Mouse (Mus musculus): ENCODE measurements around the gene Ctsll3. TPM values are rescaled to one million over a fixed set of nuclear protein-coding genes. Genes with fewer than 3 reads are reported as not detected.

Gene Ctsll3
- polyA plus RNA-seq, 2 experiments: not detected

DNA sequence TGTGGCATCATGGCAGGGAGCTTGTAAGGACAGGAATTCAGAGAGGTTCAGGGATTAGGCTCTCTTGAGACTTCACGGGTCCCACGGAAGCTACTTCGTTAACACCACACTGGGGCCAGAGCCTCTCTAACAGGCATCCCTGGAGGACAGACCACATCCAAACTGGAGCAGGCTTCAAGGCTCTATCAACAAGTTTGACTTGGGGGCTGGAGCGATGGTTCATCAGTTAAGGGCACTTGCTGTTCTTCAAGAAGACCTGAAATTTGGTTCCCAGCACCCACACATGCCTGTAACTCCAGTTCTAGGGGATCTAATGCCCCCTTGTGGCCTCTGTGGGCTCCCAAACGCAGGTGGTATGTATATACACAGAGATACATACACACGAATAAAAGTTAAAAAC is 49.4 kb downstream of the Ctsll3 start:
- H3K4me2 ChIP-seq (ENCODE audit: low read depth): no peak overlapping the region
- no peaks in the 10 kb centered on the region for H3K27me3 ChIP-seq (ENCODE audit: control insufficient read depth, insufficient read depth, low read length)
- no peaks in the 10 kb centered on the region for H3K4me1 ChIP-seq (replicated peaks; ENCODE audit: control insufficient read depth in 2 of 2, insufficient read depth in 2 of 2, low read length in 1 of 2)
- H3K9me3 ChIP-seq (ENCODE audit: control insufficient read depth, low read length): no peaks in the 10 kb centered on the region
- H3K36me3 ChIP-seq (replicated peaks; ENCODE audit: control insufficient read depth, insufficient read depth, low read depth): no peaks in the 10 kb centered on the region; the same call in 1 of the 2 replicates
- no peak overlapping the region for H3K27ac ChIP-seq
- WGBS (ENCODE audit: insufficient replicate concordance): 79% methylated on average over 6 of the region's 6 CpGs
- DNase-seq (ENCODE audit: low read depth in 3 of 3, low spot score in 3 of 3) (no peak), ATAC-seq (ENCODE audit: insufficient read depth) (no peak)
- no peak overlapping the region for H3K4me3 ChIP-seq (ENCODE audit: insufficient read depth in 1 of 2, low read depth in 2 of 2, low read length in 2 of 2)
- TF ChIP-seq CTCF (IDR thresholded peaks at IDR 0.05; ENCODE audit: low read depth) (no peak), EP300 (IDR thresholded peaks at IDR 0.05; ENCODE audit: low read depth) (no peak)
- H3K9ac ChIP-seq (replicated peaks): no peak overlapping the region

DNA sequence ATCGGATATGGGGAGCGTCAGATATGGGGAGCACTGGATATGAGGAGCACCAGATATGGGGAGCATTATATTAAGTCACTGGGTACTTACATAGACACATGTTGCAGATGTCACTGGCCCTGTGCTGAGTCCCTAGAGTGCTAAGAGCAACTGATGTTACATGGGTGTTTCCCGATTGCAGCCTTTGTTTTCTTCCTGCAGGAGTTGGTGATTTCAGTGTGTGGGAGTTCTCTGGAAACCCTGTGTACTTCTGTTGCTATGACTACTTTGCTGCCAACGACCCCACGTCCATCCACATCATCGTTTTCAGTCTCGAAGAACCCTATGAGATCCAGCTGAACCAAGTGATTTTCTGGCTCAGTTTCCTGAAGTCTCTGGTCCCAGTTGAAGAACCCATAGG is 51.7 kb downstream of the Ctsll3 start:
- WGBS (ENCODE audit: insufficient replicate concordance): 73% methylated on average over 7 of the region's 7 CpGs
- DNase-seq (ENCODE audit: low read depth in 3 of 3, low spot score in 3 of 3): no peak
- Histone ChIP-seq H3K4me3 (ENCODE audit: insufficient read depth in 1 of 2, low read depth in 2 of 2, low read length in 2 of 2) (no peak overlapping the region), H3K4me2 (ENCODE audit: low read depth) (no peak overlapping the region), H3K27ac (no peak overlapping the region), H3K36me3 (replicated peaks; ENCODE audit: control insufficient read depth, insufficient read depth, low read depth) (no peaks in the 10 kb centered on the region; the same call in 1 of the 2 replicates), H3K9ac (replicated peaks) (no peak overlapping the region), H3K27me3 (ENCODE audit: control insufficient read depth, insufficient read depth, low read length) (no peaks in the 10 kb centered on the region), H3K4me1 (replicated peaks; ENCODE audit: control insufficient read depth in 2 of 2, insufficient read depth in 2 of 2, low read length in 1 of 2) (peaks cover 7 to 10% of the 10 kb centered on the region in 2 experiments), H3K9me3 (ENCODE audit: control insufficient read depth, low read length) (no peaks in the 10 kb centered on the region)
- TF ChIP-seq CTCF (IDR thresholded peaks at IDR 0.05; ENCODE audit: low read depth) (no peak), EP300 (IDR thresholded peaks at IDR 0.05; ENCODE audit: low read depth) (no peak)
- ATAC-seq (ENCODE audit: insufficient read depth): no peak

DNA sequence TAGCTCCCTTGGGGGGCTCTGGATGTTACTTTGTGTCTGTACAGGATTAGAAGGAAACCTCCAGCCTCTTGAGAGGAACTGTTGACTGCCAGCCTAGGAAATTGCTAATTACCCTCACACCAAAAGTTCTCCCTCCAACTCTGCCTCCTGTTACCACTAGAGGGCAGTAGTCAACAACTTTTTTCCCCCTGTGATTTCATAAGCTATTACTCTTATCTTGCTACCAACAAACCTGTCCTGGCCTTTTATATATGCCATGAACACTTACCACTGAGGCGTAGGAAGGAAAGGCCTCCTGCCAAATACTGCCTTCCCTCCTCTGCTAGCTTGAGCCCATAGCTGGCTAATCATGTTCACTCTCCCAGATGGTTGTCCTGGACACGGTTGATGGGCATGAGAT is 54.1 kb downstream of the Ctsll3 start:
- no peaks in the 10 kb centered on the region for H3K9me3 ChIP-seq (ENCODE audit: control insufficient read depth, low read length)
- no peak overlapping the region for H3K27ac ChIP-seq
- DNase-seq (ENCODE audit: low read depth in 3 of 3, low spot score in 3 of 3) (no peak), ATAC-seq (ENCODE audit: insufficient read depth) (no peak)
- no peaks in the 10 kb centered on the region for H3K27me3 ChIP-seq (ENCODE audit: control insufficient read depth, insufficient read depth, low read length)
- 70% methylated on average over 2 of the region's 2 CpGs for WGBS (ENCODE audit: insufficient replicate concordance)
- H3K4me2 ChIP-seq (ENCODE audit: low read depth): no peak overlapping the region
- H3K9ac ChIP-seq (replicated peaks): no peak overlapping the region
- H3K36me3 ChIP-seq (replicated peaks; ENCODE audit: control insufficient read depth, insufficient read depth, low read depth): no peaks in the 10 kb centered on the region; the same call in 1 of the 2 replicates
- H3K4me3 ChIP-seq (ENCODE audit: insufficient read depth in 1 of 2, low read depth in 2 of 2, low read length in 2 of 2): no peak overlapping the region
- H3K4me1 ChIP-seq (replicated peaks; ENCODE audit: control insufficient read depth in 2 of 2, insufficient read depth in 2 of 2, low read length in 1 of 2): peaks cover 29 to 32% of the 10 kb centered on the region in 2 experiments
- TF ChIP-seq EP300 (IDR thresholded peaks at IDR 0.05; ENCODE audit: low read depth) (no peak), CTCF (IDR thresholded peaks at IDR 0.05; ENCODE audit: low read depth) (peak; percentile 67)

Other genes with a start within 250 kb of the Ctsll3 start
- 5.6 and 7.1 TPM in 2 replicates for gene Dapk1, start 200.9 kb downstream of the Ctsll3 start, polyA plus RNA-seq (2012; rRNA removed)
- gene Dapk1, start 200.9 kb downstream of the Ctsll3 start, polyA plus RNA-seq (2014; fragmentation: Nextera tagmentation; extraction: Ambion mirVana): 4.5 and 4.8 TPM in 2 replicates
- gene BC051665, start 16.5 kb downstream of the Ctsll3 start, polyA plus RNA-seq (2012; rRNA removed): not detected in 2 replicates
- gene BC051665, start 16.5 kb downstream of the Ctsll3 start, polyA plus RNA-seq (2014; fragmentation: Nextera tagmentation; extraction: Ambion mirVana): not detected in 2 replicates
- 0.06 TPM in 1 of 2 replicates, not detected in the other for gene 4930486L24Rik, start 61.6 kb upstream of the Ctsll3 start, polyA plus RNA-seq (2012; rRNA removed)
- gene 4930486L24Rik, start 61.6 kb upstream of the Ctsll3 start, polyA plus RNA-seq (2014; fragmentation: Nextera tagmentation; extraction: Ambion mirVana): 0.06 TPM in 1 of 2 replicates, not detected in the other
- 0.11 and 0.23 TPM in 2 replicates for gene Gm49392, start 94.0 kb upstream of the Ctsll3 start, polyA plus RNA-seq (2012; rRNA removed)
- not detected in 2 replicates for gene Gm49392, start 94.0 kb upstream of the Ctsll3 start, polyA plus RNA-seq (2014; fragmentation: Nextera tagmentation; extraction: Ambion mirVana)
- gene Ctla2b, start 94.6 kb upstream of the Ctsll3 start, polyA plus RNA-seq (2012; rRNA removed): 3.3 and 4.9 TPM in 2 replicates
- 7.8 and 8.1 TPM in 2 replicates for gene Ctla2b, start 94.6 kb upstream of the Ctsll3 start, polyA plus RNA-seq (2014; fragmentation: Nextera tagmentation; extraction: Ambion mirVana)
- gene Tpbpb, start 102.0 kb upstream of the Ctsll3 start, polyA plus RNA-seq (2012; rRNA removed): not detected in 2 replicates
- gene Tpbpb, start 102.0 kb upstream of the Ctsll3 start, polyA plus RNA-seq (2014; fragmentation: Nextera tagmentation; extraction: Ambion mirVana): not detected in 2 replicates
- not detected in 2 replicates for gene Gm49393, start 132.7 kb upstream of the Ctsll3 start, polyA plus RNA-seq (2012; rRNA removed)
- gene Gm49393, start 132.7 kb upstream of the Ctsll3 start, polyA plus RNA-seq (2014; fragmentation: Nextera tagmentation; extraction: Ambion mirVana): not detected in 2 replicates
- gene Gm49391, start 133.7 kb upstream of the Ctsll3 start, polyA plus RNA-seq (2012; rRNA removed): 1.00 and 5.0 TPM in 2 replicates
- 1.8 and 2.9 TPM in 2 replicates for gene Gm49391, start 133.7 kb upstream of the Ctsll3 start, polyA plus RNA-seq (2014; fragmentation: Nextera tagmentation; extraction: Ambion mirVana)
- gene Ctla2a, start 133.8 kb upstream of the Ctsll3 start, polyA plus RNA-seq (2012; rRNA removed): 7.6 and 14.9 TPM in 2 replicates
- 32.3 and 36.0 TPM in 2 replicates for gene Ctla2a, start 133.8 kb upstream of the Ctsll3 start, polyA plus RNA-seq (2014; fragmentation: Nextera tagmentation; extraction: Ambion mirVana)
- 0.08 and 0.12 TPM in 2 replicates for gene Tpbpa, start 139.1 kb upstream of the Ctsll3 start, polyA plus RNA-seq (2012; rRNA removed)
- not detected in 2 replicates for gene Tpbpa, start 139.1 kb upstream of the Ctsll3 start, polyA plus RNA-seq (2014; fragmentation: Nextera tagmentation; extraction: Ambion mirVana)
- 0.04 TPM in 1 of 2 replicates, not detected in the other for gene Ctsj, start 203.1 kb upstream of the Ctsll3 start, polyA plus RNA-seq (2012; rRNA removed)
- not detected in 2 replicates for gene Ctsj, start 203.1 kb upstream of the Ctsll3 start, polyA plus RNA-seq (2014; fragmentation: Nextera tagmentation; extraction: Ambion mirVana)
- gene Ctsq, start 237.8 kb upstream of the Ctsll3 start, polyA plus RNA-seq (2012; rRNA removed): not detected in 2 replicates
- not detected in 2 replicates for gene Ctsq, start 237.8 kb upstream of the Ctsll3 start, polyA plus RNA-seq (2014; fragmentation: Nextera tagmentation; extraction: Ambion mirVana)